Mouse (Mus musculus) liver, postnatal 0 days (tissue): ENCODE data around the gene Nos1. TPM values are rescaled to one million over a fixed set of nuclear protein-coding genes. Genes with fewer than 3 reads are reported as not detected.

Source experiments
- ATAC-seq: fragments of 200-750 bp; cut with Nextera tagmentation; 2 replicates; pipeline ENCODE4 v1.8.0; 2017; ENCODE audit warnings: mild to moderate bottlenecking, moderate library complexity
- DNase-seq: peaks from one replicate; pipeline ENCODE4 v3.0.0-alpha.2; 2016
- H3K27ac ChIP-seq: fragments of 300-500 bp; sonication (generic); 2 replicates; pipeline ENCODE4 v1.5.1; 2014; ENCODE audit warnings: antibody characterized with exemption, moderate library complexity, mild to moderate bottlenecking, low read depth
- H3K27me3 ChIP-seq: fragments of 300-500 bp; sonication (generic); 2 replicates; pipeline ENCODE4 v1.6.1; 2014; ENCODE audit warnings: low read length, control low read depth, mixed read lengths; ENCODE audit not compliant: insufficient read depth
- H3K36me3 ChIP-seq: fragments of 300-500 bp; sonication (generic); replicated peaks from 2 replicates; pipeline ENCODE4 v1.6.1; 2014; ENCODE audit warnings: mild to moderate bottlenecking, control low read depth, low read length, moderate library complexity, mixed read lengths; ENCODE audit not compliant: insufficient read depth
- H3K4me1 ChIP-seq: fragments of 300-500 bp; sonication (generic); 2 replicates; pipeline ENCODE4 v1.6.1; 2014; ENCODE audit warnings: antibody characterized with exemption, mild to moderate bottlenecking, control low read depth; ENCODE audit not compliant: insufficient read depth
- H3K4me2 ChIP-seq: fragments of 300-500 bp; sonication (generic); 2 replicates; pipeline ENCODE4 v1.6.1; 2014; ENCODE audit warnings: low read depth, mild to moderate bottlenecking, low read length, moderate library complexity, mixed read lengths
- H3K4me3 ChIP-seq: fragments of 300-500 bp; sonication (generic); 2 replicates; pipeline ENCODE4 v1.5.1; 2014; ENCODE audit warnings: low read depth, low read length
- H3K9ac ChIP-seq: fragments of 300-500 bp; sonication (generic); replicated peaks from 2 replicates; pipeline ENCODE4 v1.6.1; 2014; ENCODE audit warnings: mild to moderate bottlenecking, moderate library complexity
- H3K9me3 ChIP-seq: fragments of 300-500 bp; sonication (generic); 2 replicates; pipeline ENCODE4 v1.6.1; 2016; ENCODE audit warnings: mild to moderate bottlenecking, control low read depth, low read length, mixed read lengths
- CTCF ChIP-seq: sonication (generic); IDR thresholded peaks from 2 replicates; pipeline ENCODE4 v1.5.1; 2016; ENCODE audit warnings: antibody characterized with exemption, low read depth
- EP300 ChIP-seq: IDR thresholded peaks from 2 replicates; pipeline ENCODE4 v1.6.1; 2016; ENCODE audit warnings: antibody characterized with exemption, low read depth, mild to moderate bottlenecking
- WGBS: fragments of 180-500 bp; shearing (Covaris S2); extraction: QIAGEN DNeasy Blood & Tissue Kit; methylation state at CpG from one replicate; pipeline ENCODE4 v1.1.7; 2014; ENCODE audit not compliant: insufficient replicate concordance; 5-methylcytosine and 5-hydroxymethylcytosine counted together
- polyA plus RNA-seq: library from polyadenylated mRNA; unstranded; fragments of >200 nt; fragmentation: Nextera tagmentation; extraction: Ambion mirVana; gene quantifications from 2 replicates; pipeline ENCODE4 v1.2.1, GENCODE M21; 2015

Gene Nos1
- polyA plus RNA-seq, 1 experiment from 2014 or later, result not detected

GRCm38 (mm10) chr5:117967659-117968069, 186.8 kb downstream of the Nos1 start:
- WGBS, result 38% methylated on average over 4 of the region's 4 CpGs
- H3K4me1 ChIP-seq, result peaks cover 5% of the 10 kb centered on the region; the same call in 1 of the 2 replicates
- H3K27me3 ChIP-seq, result 0 out of 2 replicates have a peak, but pooled peaks cover 2% of the 10 kb centered on the region
- no peak for TF ChIP-seq CTCF
- no peak for TF ChIP-seq EP300
- H3K4me3 ChIP-seq, result no peak overlapping the region
- H3K4me2 ChIP-seq, result no peak overlapping the region
- no peak overlapping the region for H3K27ac ChIP-seq
- DNase-seq (no peak), ATAC-seq (no peak)
- H3K36me3 ChIP-seq, result no peaks in the 10 kb centered on the region
- H3K9me3 ChIP-seq, result no peaks in the 10 kb centered on the region
- no peak overlapping the region for H3K9ac ChIP-seq

- Histone ChIP-seq H3K36me3 (no peaks in the 10 kb centered on the region), H3K9ac (no peak overlapping the region), H3K9me3 (no peaks in the 10 kb centered on the region), H3K4me2 (no peak overlapping the region), H3K4me1 (peaks cover 5% of the 10 kb centered on the region; the same call in 1 of the 2 replicates), H3K4me3 (no peak overlapping the region), H3K27me3 (0 out of 2 replicates have a peak, but pooled peaks cover 2% of the 10 kb centered on the region), H3K27ac (no peak overlapping the region)
- 75% methylated on average over 10 of the region's 10 CpGs for WGBS
- ATAC-seq (peak; percentile 67), DNase-seq (no peak)
- TF ChIP-seq EP300 (no peak), CTCF (no peak)
These were observed 189.0 kb downstream of the Nos1 start for GRCm38 (mm10) chr5:117969681-117970427.

- ATAC-seq (no peak), DNase-seq (no peak)
- Histone ChIP-seq H3K9ac (no peak overlapping the region), H3K4me2 (peak overlapping the region; percentile 96), H3K4me3 (peak overlapping the region; percentile 88), H3K27me3 (no peaks in the 10 kb centered on the region), H3K4me1 (peaks cover 6% of the 10 kb centered on the region), H3K36me3 (0 out of 2 replicates have a peak, but pooled peaks cover 3% of the 10 kb centered on the region), H3K27ac (no peak overlapping the region), H3K9me3 (no peaks in the 10 kb centered on the region)
- 23% methylated on average over 19 of the region's 19 CpGs for WGBS
- TF ChIP-seq CTCF (no peak), EP300 (no peak)
These were observed 195.4 kb downstream of the Nos1 start for GRCm38 (mm10) chr5:117976263-117976656.

GRCm38 (mm10) chr5:117976657-117977500, 196.0 kb downstream of the Nos1 start, which contains the start of gene Fbxo21:
Gene Fbxo21 (plus strand): TSS chr5:117976730.
- Histone ChIP-seq H3K9ac (peak within 1 kb of the TSS; percentile 84), H3K36me3 (peaks cover 5% of the 10 kb centered on the region; the same call in 1 of the 2 replicates), H3K4me3 (peak within 1 kb of the TSS; percentile 88), H3K27me3 (no peaks in the 10 kb centered on the region), H3K27ac (peak within 1 kb of the TSS; percentile 87), H3K4me2 (peak within 1 kb of the TSS; percentile 96), H3K4me1 (peaks cover 8% of the 10 kb centered on the region), H3K9me3 (no peaks in the 10 kb centered on the region)
- WGBS, result 1% methylated on average over 82 of the region's 88 CpGs
- ATAC-seq, result peak; percentile 76
- TF ChIP-seq CTCF (peak; percentile 35; the same call in 1 of the 2 replicates), EP300 (no peak)
- peak; percentile 95 for DNase-seq

GRCm38 (mm10) chr5:117977501-117978158, 196.8 kb downstream of the Nos1 start:
- peak; percentile 59 for DNase-seq
- peak overlapping the region; percentile 87 for H3K27ac ChIP-seq

More at GRCm38 (mm10) chr5:117977501-117978158, 196.8 kb downstream of the Nos1 start:
- H3K4me2 ChIP-seq, result peak overlapping the region; percentile 96
- H3K4me1 ChIP-seq, result peaks cover 8% of the 10 kb centered on the region
- H3K9ac ChIP-seq, result peak overlapping the region; percentile 84
- H3K36me3 ChIP-seq, result peaks cover 7% of the 10 kb centered on the region; the same call in 1 of the 2 replicates
- TF ChIP-seq EP300, result no peak
- no peak for TF ChIP-seq CTCF
- no peaks in the 10 kb centered on the region for H3K27me3 ChIP-seq
- 9% methylated on average over 30 of the region's 30 CpGs for whole genome bisulfite sequencing
- no peaks in the 10 kb centered on the region for H3K9me3 ChIP-seq
- H3K4me3 ChIP-seq, result peak overlapping the region; percentile 88
- no peak for ATAC-seq
